In genomic region chr14:50352438-50352837, GRCm38 (mm10) we compare ENCODE assay signal across 10 mouse cellular contexts. TPM values are rescaled to one million over a fixed set of nuclear protein-coding genes. Genes with fewer than 3 reads are reported as not detected.
A peak's percentile ranks its signal among the peaks of the same experiment; 100 is the strongest.
DNase-seq lines count a peak whose midpoint lies in the region; ATAC-seq and TF ChIP-seq lines count a peak whose summit lies in the region.
"Had no signal": no experiment of that assay in that cellular context is flagged by ENCODE, and none has a peak within 500 bp of the region (broad histone marks: within the 10 kb centered on the region; RNA-seq: fewer than 3 reads in every experiment).

No protein-coding gene starts in this region.

- no peak overlapping the region for H3K4me2 ChIP-seq in forebrain, postnatal 0 days (ENCODE audit: low read depth)
- no peak overlapping the region for H3K4me2 ChIP-seq in forebrain, embryonic 13.5 days
- H3K4me2 ChIP-seq in midbrain, embryonic 11.5 days = no peak overlapping the region
- no peak overlapping the region for H3K4me2 ChIP-seq in midbrain, embryonic 14.5 days (ENCODE audit: low read length)

- no peaks in the 10 kb centered on the region for H3K4me1 ChIP-seq in forebrain, postnatal 0 days (ENCODE audit: insufficient read depth)
- no peaks in the 10 kb centered on the region for H3K4me1 ChIP-seq in forebrain, embryonic 13.5 days
- H3K4me1 ChIP-seq in midbrain, embryonic 10.5 days = no peaks in the 10 kb centered on the region
- H3K4me1 ChIP-seq in midbrain, embryonic 11.5 days (ENCODE audit: control insufficient read depth, insufficient read depth, low read length) = no peaks in the 10 kb centered on the region
- no peaks in the 10 kb centered on the region for H3K4me1 ChIP-seq in midbrain, embryonic 14.5 days (ENCODE audit: control insufficient read depth, insufficient read depth, low read length)

- H3K27me3 ChIP-seq in forebrain, postnatal 0 days (ENCODE audit: insufficient read depth, low read length) = no peaks in the 10 kb centered on the region
- no peaks in the 10 kb centered on the region for H3K27me3 ChIP-seq in forebrain, embryonic 13.5 days
- no peaks in the 10 kb centered on the region for H3K27me3 ChIP-seq in midbrain, embryonic 10.5 days (ENCODE audit: low read depth, poor library complexity, severe bottlenecking)
- no peaks in the 10 kb centered on the region for H3K27me3 ChIP-seq in midbrain, embryonic 11.5 days (ENCODE audit: control insufficient read depth, insufficient read depth, low read length)
- no peaks in the 10 kb centered on the region for H3K27me3 ChIP-seq in midbrain, embryonic 14.5 days (ENCODE audit: control insufficient read depth, insufficient read depth, low read length)

- no peak for DNase-seq in forebrain, postnatal 0 days
- peak; percentile 13 for DNase-seq in midbrain, embryonic 10.5 days (ENCODE audit: low spot score)
- DNase-seq in midbrain, embryonic 11.5 days (ENCODE audit: low spot score, missing footprints) = no peak
- DNase-seq in c-Kit-positive CD71-negative TER-119-negative erythroid progenitor cells, embryonic 14.5 days (ENCODE audit: low read depth) = peak; percentile 10
- no peak for DNase-seq in midbrain, embryonic 14.5 days
- DNase-seq in layer of hippocampus, adult 8-10 months (ENCODE audit: low spot score in 2 of 2) = no peak

- no peak for ATAC-seq in forebrain, postnatal 0 days
- ATAC-seq in forebrain, embryonic 13.5 days = no peak
- ATAC-seq in midbrain, embryonic 11.5 days (ENCODE audit: low FRiP score) = no peak
- ATAC-seq in megakaryocyte, adult 5-6 weeks (ENCODE audit: poor library complexity, severe bottlenecking) = peak; percentile 77
- no peak for ATAC-seq in midbrain, embryonic 14.5 days (ENCODE audit: low FRiP score, low TSS enrichment)

- H3K27ac ChIP-seq in forebrain, postnatal 0 days (ENCODE audit: low read depth, low read length) = no peak overlapping the region
- no peak overlapping the region for H3K27ac ChIP-seq in forebrain, embryonic 13.5 days
- no peak overlapping the region for H3K27ac ChIP-seq in midbrain, embryonic 10.5 days (replicated peaks)
- H3K27ac ChIP-seq in midbrain, embryonic 11.5 days (ENCODE audit: low read depth, low read length) = no peak overlapping the region
- no peak overlapping the region for H3K27ac ChIP-seq in midbrain, embryonic 14.5 days (replicated peaks; ENCODE audit: low read depth, low read length)

- peak; percentile 11; the same call in 1 of the 2 replicates for TF ChIP-seq CTCF in forebrain, postnatal 0 days (IDR thresholded peaks at IDR 0.05; ENCODE audit: low read depth)

- no peaks in the 10 kb centered on the region for H3K9me3 ChIP-seq in forebrain, postnatal 0 days (ENCODE audit: low read length)
- H3K9me3 ChIP-seq in forebrain, embryonic 13.5 days (replicated peaks) = 0 out of 2 replicates have a peak, but pooled peaks cover 3% of the 10 kb centered on the region
- H3K9me3 ChIP-seq in midbrain, embryonic 10.5 days (replicated peaks) = no peaks in the 10 kb centered on the region
- H3K9me3 ChIP-seq in midbrain, embryonic 11.5 days (ENCODE audit: control insufficient read depth, low read length) = no peaks in the 10 kb centered on the region
- no peaks in the 10 kb centered on the region for H3K9me3 ChIP-seq in midbrain, embryonic 14.5 days (ENCODE audit: control insufficient read depth, low read length)

- no peak overlapping the region for H3K9ac ChIP-seq in forebrain, postnatal 0 days
- H3K9ac ChIP-seq in forebrain, embryonic 13.5 days = no peak overlapping the region
- no peak overlapping the region for H3K9ac ChIP-seq in midbrain, embryonic 11.5 days (ENCODE audit: low read length)
- no peak overlapping the region for H3K9ac ChIP-seq in midbrain, embryonic 14.5 days (replicated peaks; ENCODE audit: low read length)

- 32% methylated on average over 3 of the region's 3 CpGs for WGBS in forebrain, postnatal 0 days
- 29% methylated on average over 3 of the region's 3 CpGs for WGBS in forebrain, embryonic 13.5 days
- 70% methylated on average over 3 of the region's 3 CpGs for WGBS in midbrain, embryonic 10.5 days
- 52% methylated on average over 3 of the region's 3 CpGs for whole genome bisulfite sequencing in midbrain, embryonic 11.5 days
- 49% methylated on average over 3 of the region's 3 CpGs for WGBS in midbrain, embryonic 14.5 days

- H3K4me3 ChIP-seq in forebrain, postnatal 0 days (ENCODE audit: low read depth, low read length) = no peak overlapping the region
- H3K4me3 ChIP-seq in forebrain, embryonic 13.5 days = no peak overlapping the region
- H3K4me3 ChIP-seq in midbrain, embryonic 10.5 days = no peak overlapping the region
- no peak overlapping the region for H3K4me3 ChIP-seq in midbrain, embryonic 11.5 days (ENCODE audit: low read depth, low read length)
- H3K4me3 ChIP-seq in midbrain, embryonic 14.5 days (replicated peaks; ENCODE audit: low read depth, low read length) = no peak overlapping the region
- H3K4me3 ChIP-seq: erythroblast, embryonic 14.5 days had no signal

- no peaks in the 10 kb centered on the region for H3K36me3 ChIP-seq in forebrain, postnatal 0 days (ENCODE audit: insufficient read depth)
- H3K36me3 ChIP-seq in forebrain, embryonic 13.5 days (ENCODE audit: poor library complexity, severe bottlenecking) = no peaks in the 10 kb centered on the region
- H3K36me3 ChIP-seq in midbrain, embryonic 10.5 days = no peaks in the 10 kb centered on the region
- no peaks in the 10 kb centered on the region for H3K36me3 ChIP-seq in midbrain, embryonic 11.5 days (ENCODE audit: control insufficient read depth, insufficient read depth, low read length)
- no peaks in the 10 kb centered on the region for H3K36me3 ChIP-seq in midbrain, embryonic 14.5 days (ENCODE audit: control insufficient read depth, insufficient read depth, low read length)

RNA-seq across cellular contexts. Expression of gene Olfr735, which starts 3.8 kb away (rescaled TPM):
- total RNA-seq in forebrain, postnatal 0 days (2014; rRNA removed) = not detected in 2 replicates
- polyA plus RNA-seq in forebrain, postnatal 0 days (2015; fragmentation: Nextera tagmentation; extraction: Ambion mirVana) = not detected in 2 replicates
- polyA plus RNA-seq in forebrain, embryonic 13.5 days (2015; fragmentation: Nextera tagmentation; extraction: Ambion mirVana) = not detected in 2 replicates
- polyA plus RNA-seq in midbrain, embryonic 10.5 days (2016; fragmentation: Nextera tagmentation; extraction: Ambion mirVana) = not detected in 2 replicates
- polyA plus RNA-seq in midbrain, embryonic 11.5 days (2014; fragmentation: Nextera tagmentation; extraction: Ambion mirVana) = not detected in 2 replicates
- total RNA-seq in megakaryocyte, adult 5-6 weeks (2015) = not detected in 2 replicates
- total RNA-seq in megakaryocyte, adult 5-6 weeks (2017) = not detected in 2 replicates
- polyA plus RNA-seq in midbrain, embryonic 14.5 days (2014; fragmentation: Nextera tagmentation; extraction: Ambion mirVana) = not detected in 2 replicates
- not detected for total RNA-seq in layer of hippocampus, adult 8-10 months (2022)
- polyA plus RNA-seq: erythroblast, embryonic 14.5 days; limb, embryonic 14.5 days had no signal

RNA-seq across cellular contexts. Expression of gene Tlr11, which starts 5.3 kb away (rescaled TPM):
- not detected in 2 replicates for total RNA-seq in forebrain, postnatal 0 days (2014; rRNA removed)
- not detected in 2 replicates for polyA plus RNA-seq in forebrain, postnatal 0 days (2015; fragmentation: Nextera tagmentation; extraction: Ambion mirVana)
- polyA plus RNA-seq in forebrain, embryonic 13.5 days (2015; fragmentation: Nextera tagmentation; extraction: Ambion mirVana) = not detected in 2 replicates
- polyA plus RNA-seq in midbrain, embryonic 10.5 days (2016; fragmentation: Nextera tagmentation; extraction: Ambion mirVana) = not detected in 2 replicates
- not detected in 2 replicates for polyA plus RNA-seq in midbrain, embryonic 11.5 days (2014; fragmentation: Nextera tagmentation; extraction: Ambion mirVana)
- 0.45 and 1.3 TPM in 2 replicates for total RNA-seq in megakaryocyte, adult 5-6 weeks (2015)
- 1.2 and 1.4 TPM in 2 replicates for total RNA-seq in megakaryocyte, adult 5-6 weeks (2017)
- not detected in 2 replicates for polyA plus RNA-seq in midbrain, embryonic 14.5 days (2014; fragmentation: Nextera tagmentation; extraction: Ambion mirVana)
- total RNA-seq in layer of hippocampus, adult 8-10 months (2022) = not detected
- polyA plus RNA-seq: erythroblast, embryonic 14.5 days had no signal

RNA-seq across cellular contexts. Expression of gene Olfr734, which starts 25.9 kb away (rescaled TPM):
- not detected in 2 replicates for total RNA-seq in forebrain, postnatal 0 days (2014; rRNA removed)
- polyA plus RNA-seq in forebrain, postnatal 0 days (2015; fragmentation: Nextera tagmentation; extraction: Ambion mirVana) = not detected in 2 replicates
- not detected in 2 replicates for polyA plus RNA-seq in forebrain, embryonic 13.5 days (2015; fragmentation: Nextera tagmentation; extraction: Ambion mirVana)
- polyA plus RNA-seq in midbrain, embryonic 10.5 days (2016; fragmentation: Nextera tagmentation; extraction: Ambion mirVana) = not detected in 2 replicates
- not detected in 2 replicates for polyA plus RNA-seq in midbrain, embryonic 11.5 days (2014; fragmentation: Nextera tagmentation; extraction: Ambion mirVana)
- total RNA-seq in megakaryocyte, adult 5-6 weeks (2015) = not detected in 2 replicates
- total RNA-seq in megakaryocyte, adult 5-6 weeks (2017) = not detected in 2 replicates
- polyA plus RNA-seq in midbrain, embryonic 14.5 days (2014; fragmentation: Nextera tagmentation; extraction: Ambion mirVana) = not detected in 2 replicates
- not detected for total RNA-seq in layer of hippocampus, adult 8-10 months (2022)
- polyA plus RNA-seq: erythroblast, embryonic 14.5 days; limb, embryonic 14.5 days had no signal

RNA-seq across cellular contexts. Expression of gene Olfr736, which starts 28.5 kb away (rescaled TPM):
- not detected in 2 replicates for total RNA-seq in forebrain, postnatal 0 days (2014; rRNA removed)
- not detected in 2 replicates for polyA plus RNA-seq in forebrain, postnatal 0 days (2015; fragmentation: Nextera tagmentation; extraction: Ambion mirVana)
- not detected in 2 replicates for polyA plus RNA-seq in forebrain, embryonic 13.5 days (2015; fragmentation: Nextera tagmentation; extraction: Ambion mirVana)
- polyA plus RNA-seq in midbrain, embryonic 10.5 days (2016; fragmentation: Nextera tagmentation; extraction: Ambion mirVana) = not detected in 2 replicates
- not detected in 2 replicates for polyA plus RNA-seq in midbrain, embryonic 11.5 days (2014; fragmentation: Nextera tagmentation; extraction: Ambion mirVana)
- not detected in 2 replicates for total RNA-seq in megakaryocyte, adult 5-6 weeks (2015)
- not detected in 2 replicates for total RNA-seq in megakaryocyte, adult 5-6 weeks (2017)
- polyA plus RNA-seq in midbrain, embryonic 14.5 days (2014; fragmentation: Nextera tagmentation; extraction: Ambion mirVana) = not detected in 2 replicates
- not detected for total RNA-seq in layer of hippocampus, adult 8-10 months (2022)
- polyA plus RNA-seq: limb, embryonic 14.5 days had no signal

RNA-seq across cellular contexts. Expression of gene Olfr733, which starts 51.1 kb away (rescaled TPM):
- total RNA-seq in forebrain, postnatal 0 days (2014; rRNA removed) = not detected in 2 replicates
- polyA plus RNA-seq in forebrain, postnatal 0 days (2015; fragmentation: Nextera tagmentation; extraction: Ambion mirVana) = not detected in 2 replicates
- polyA plus RNA-seq in forebrain, embryonic 13.5 days (2015; fragmentation: Nextera tagmentation; extraction: Ambion mirVana) = not detected in 2 replicates
- polyA plus RNA-seq in midbrain, embryonic 10.5 days (2016; fragmentation: Nextera tagmentation; extraction: Ambion mirVana) = not detected in 2 replicates
- polyA plus RNA-seq in midbrain, embryonic 11.5 days (2014; fragmentation: Nextera tagmentation; extraction: Ambion mirVana) = not detected in 2 replicates
- not detected in 2 replicates for total RNA-seq in megakaryocyte, adult 5-6 weeks (2015)
- not detected in 2 replicates for total RNA-seq in megakaryocyte, adult 5-6 weeks (2017)
- not detected in 2 replicates for polyA plus RNA-seq in midbrain, embryonic 14.5 days (2014; fragmentation: Nextera tagmentation; extraction: Ambion mirVana)
- not detected for total RNA-seq in layer of hippocampus, adult 8-10 months (2022)
- polyA plus RNA-seq: erythroblast, embryonic 14.5 days; limb, embryonic 14.5 days had no signal

Comparison
In these comparisons a context has a peak if more than half of its experiments do, and no peak if none do; other contexts are left out.
1. DNase-seq: peak in midbrain, embryonic 10.5 days (single experiment) and c-Kit-positive CD71-negative TER-119-negative erythroid progenitor cells, embryonic 14.5 days (single experiment); none in forebrain, postnatal 0 days (single experiment), midbrain, embryonic 11.5 days (single experiment), midbrain, embryonic 14.5 days (single experiment) and layer of hippocampus, adult 8-10 months (0 of 2).